Comparison of ENCODE assay signal across 18 mouse cellular contexts in genomic region chr2:155831302-155831701, GRCm38 (mm10). TPM values are rescaled to one million over a fixed set of nuclear protein-coding genes. Genes with fewer than 3 reads are reported as not detected.
DNase-seq lines count a peak whose midpoint lies in the region; ATAC-seq and TF ChIP-seq lines count a peak whose summit lies in the region.
"Had no signal": no experiment of that assay in that cellular context is flagged by ENCODE, and none has a peak within 500 bp of the region (broad histone marks: within the 10 kb centered on the region; RNA-seq: fewer than 3 reads in every experiment).

No protein-coding gene starts in this region.

- no peak overlapping the region for H3K4me3 ChIP-seq in CH12.LX (replicated peaks in 1 of 3; ENCODE audit: low read depth in 2 of 3, low read length in 2 of 3, poor library complexity in 1 of 3)

- no peak for TF ChIP-seq POLR2A in CH12.LX (IDR thresholded peaks at IDR 0.05; ENCODE audit: low read depth, low read length)

- peak; percentile 20; the same call in 1 of the 2 replicates for ATAC-seq in granulocyte monocyte progenitor cell, adult 5-6 weeks (replicated peaks; ENCODE audit: poor library complexity, severe bottlenecking)
- ATAC-seq: Patski had no signal

- peaks cover 13% of the 10 kb centered on the region for H3K27me3 ChIP-seq in CH12.LX (replicated peaks)
- H3K27me3 ChIP-seq: Patski had no signal

- H3K4me1 ChIP-seq in CH12.LX (ENCODE audit: control insufficient read depth in 1 of 2, insufficient read depth in 2 of 2): peaks cover 4 to 12% of the 10 kb centered on the region in 2 experiments; a peak in 3 of 4 replicates

- H3K36me3 ChIP-seq in CH12.LX (replicated peaks in 1 of 2; ENCODE audit: control insufficient read depth in 1 of 2, insufficient read depth in 1 of 2, low read length in 1 of 2): no peaks in the 10 kb centered on the region

- DNase-seq in embryo, embryonic 10 days (ENCODE audit: low spot score): peak; percentile 30
- DNase-seq in embryo, embryonic 9.5 days (ENCODE audit: extremely low spot score): no peak
- peak; percentile 45 to 61 for DNase-seq in kidney, postnatal 4 days
- no peak for DNase-seq in kidney, adult 18-20 months
- peak; percentile 26 for DNase-seq in CH12.LX (ENCODE audit: extremely low read depth)
- no peak for DNase-seq in adrenal gland, postnatal 36 days
- DNase-seq in thymus, postnatal 0 days (ENCODE audit: low spot score): no peak
- DNase-seq: adrenal gland, adult 8-10 months; B cell, adult 2 months; kidney, adult 2 months; layer of hippocampus, adult 9-11 months had no signal

- no peak overlapping the region for H3K27ac ChIP-seq in CH12.LX (ENCODE audit: insufficient read depth, low read depth)

- no peaks in the 10 kb centered on the region for H3K9me3 ChIP-seq in CH12.LX (replicated peaks; ENCODE audit: low read length)

- in situ Hi-C loops in CH12.LX (cut with MboI; ENCODE audit: low pct_ligation_motif_present, low pct_unique_long_range_greater_than_20kb, low sequenced_read_pairs): loop anchor here (25.0 kb wide), 1 partner anchor 306 kb away; the partner anchor contains the start of genes Gm28036, Nfs1 and Romo1

- TF ChIP-seq CTCF in CH12.LX (conservative IDR thresholded peaks at IDR 0.05 in 1 of 2, IDR thresholded peaks at IDR 0.05 in 1 of 2; ENCODE audit: low read depth in 2 of 2, low read length in 2 of 2): peak in 1 of 2 experiments; percentile 59; a peak in 2 of 4 replicates

- H3K4me2 ChIP-seq in CH12.LX (ENCODE audit: insufficient read depth, low read depth, poor library complexity, severe bottlenecking): no peak overlapping the region
- H3K4me2 ChIP-seq: heart, embryonic 11.5 days; midbrain, embryonic 11.5 days had no signal

- TF ChIP-seq EP300 in CH12.LX (IDR thresholded peaks at IDR 0.05; ENCODE audit: low read length): no peak

- dilution Hi-C loops in CH12.LX (cut with MboI; ENCODE audit: extremely low pct_ligation_motif_present, extremely low pct_unique_long_range_greater_than_20kb, low sequenced_read_pairs): no loop called here

- H3K9ac ChIP-seq in CH12.LX (ENCODE audit: insufficient read depth, low read depth): no peak overlapping the region

- no peak for TF ChIP-seq RAD21 in CH12.LX (IDR thresholded peaks at IDR 0.05; ENCODE audit: low read depth, low read length)

- peaks cover 2% of the 10 kb centered on the region for H3K79me2 ChIP-seq in CH12.LX (replicated peaks; ENCODE audit: control insufficient read depth, extremely low read depth, insufficient read depth, poor library complexity, severe bottlenecking)

TF ChIP-seq in CH12.LX, 34 proteins besides CTCF, POLR2A, EP300 and RAD21:
- TF ChIP-seq USF1 (IDR thresholded peaks at IDR 0.05; ENCODE audit: low read depth, low read length): no peak
- TF ChIP-seq SMC3 (IDR thresholded peaks at IDR 0.05; ENCODE audit: low read depth, low read length): peak; percentile 46
- TF ChIP-seq MAZ (IDR thresholded peaks at IDR 0.05; ENCODE audit: low read depth, low read length): no peak
- TF ChIP-seq KAT2A (IDR thresholded peaks at IDR 0.05; ENCODE audit: insufficient replicate concordance, low read length): no peak
- TF ChIP-seq ELF1 (IDR thresholded peaks at IDR 0.05; ENCODE audit: low read depth, low read length): peak; percentile 58

RNA-seq across cellular contexts. Expression of gene Fam83c, which starts 3.4 kb away (rescaled TPM):
- 0.04 and 0.08 TPM in 2 replicates for total RNA-seq in CH12.LX (2012; rRNA removed)
- total RNA-seq in CH12.LX (2014; rRNA removed): not detected in 2 replicates
- 0.08 and 0.09 TPM in 2 replicates for polyA plus RNA-seq in CH12.LX (2012; ENCODE audit: insufficient read length, low read depth)
- total RNA-seq in granulocyte monocyte progenitor cell, adult 5-6 weeks (2014; fragmentation: Nextera tagmentation): not detected in 2 replicates
- not detected in 2 replicates for total RNA-seq in granulocyte monocyte progenitor cell, adult 5-6 weeks (2017)
- total RNA-seq in adrenal gland, postnatal 36 days (2021): not detected
- polyA plus RNA-seq in thymus, postnatal 0 days (2015; fragmentation: Nextera tagmentation; extraction: Ambion mirVana): 0.05 and 0.06 TPM in 2 replicates
- total RNA-seq: hematopoietic stem cell, adult 5-6 weeks; left cerebral cortex, postnatal 36 days had no signal
- polyA plus RNA-seq: kidney, adult 2 months; spleen, adult 2 months had no signal

RNA-seq across cellular contexts. Expression of gene Eif6, which starts 4.6 kb away (rescaled TPM):
- total RNA-seq in CH12.LX (2012; rRNA removed) (289 and 331 TPM in 2 replicates), CH12.LX (2014; rRNA removed) (211 and 220 TPM in 2 replicates)
- 453 and 463 TPM in 2 replicates for polyA plus RNA-seq in CH12.LX (2012; ENCODE audit: insufficient read length, low read depth)
- 181 and 258 TPM in 2 replicates for total RNA-seq in granulocyte monocyte progenitor cell, adult 5-6 weeks (2014; fragmentation: Nextera tagmentation)
- 64.0 and 142 TPM in 2 replicates for total RNA-seq in granulocyte monocyte progenitor cell, adult 5-6 weeks (2017)
- total RNA-seq in adrenal gland, postnatal 36 days (2021): 100 to 1,000 TPM; 158 to 163 TPM
- 232 and 242 TPM in 2 replicates for polyA plus RNA-seq in thymus, postnatal 0 days (2015; fragmentation: Nextera tagmentation; extraction: Ambion mirVana)

RNA-seq across cellular contexts. Expression of gene BC029722, which starts 12.1 kb away (rescaled TPM):
- 12.4 and 12.7 TPM in 2 replicates for total RNA-seq in CH12.LX (2012; rRNA removed)
- total RNA-seq in CH12.LX (2014; rRNA removed): 22.7 and 23.8 TPM in 2 replicates
- 31.8 and 33.8 TPM in 2 replicates for polyA plus RNA-seq in CH12.LX (2012; ENCODE audit: insufficient read length, low read depth)
- total RNA-seq in granulocyte monocyte progenitor cell, adult 5-6 weeks (2014; fragmentation: Nextera tagmentation): 16.6 and 25.7 TPM in 2 replicates
- total RNA-seq in granulocyte monocyte progenitor cell, adult 5-6 weeks (2017): 10.1 and 11.5 TPM in 2 replicates
- 100 to 1,000 TPM; 185 to 198 TPM for total RNA-seq in adrenal gland, postnatal 36 days (2021)
- 24.0 and 24.4 TPM in 2 replicates for polyA plus RNA-seq in thymus, postnatal 0 days (2015; fragmentation: Nextera tagmentation; extraction: Ambion mirVana)

RNA-seq across cellular contexts. Expression of gene Mmp24, which starts 56.2 kb away (rescaled TPM):
- 0.38 and 0.42 TPM in 2 replicates for total RNA-seq in CH12.LX (2012; rRNA removed)
- total RNA-seq in CH12.LX (2014; rRNA removed): not detected in 2 replicates
- 0.07 TPM in 1 of 2 replicates, not detected in the other for polyA plus RNA-seq in CH12.LX (2012; ENCODE audit: insufficient read length, low read depth)
- not detected in 2 replicates for total RNA-seq in granulocyte monocyte progenitor cell, adult 5-6 weeks (2014; fragmentation: Nextera tagmentation)
- not detected in 2 replicates for total RNA-seq in granulocyte monocyte progenitor cell, adult 5-6 weeks (2017)
- total RNA-seq in adrenal gland, postnatal 36 days (2021): 1 to 10 TPM; 1.4 to 1.7 TPM
- polyA plus RNA-seq in thymus, postnatal 0 days (2015; fragmentation: Nextera tagmentation; extraction: Ambion mirVana): 0.06 and 0.07 TPM in 2 replicates
- polyA plus RNA-seq: spleen, adult 2 months had no signal

Comparison
In these comparisons a context has a peak if more than half of its experiments do, and no peak if none do; other contexts are left out.
1. DNase-seq: peak in embryo, embryonic 10 days (single experiment), kidney, postnatal 4 days (2 of 2) and CH12.LX (single experiment); none in embryo, embryonic 9.5 days (single experiment), kidney, adult 18-20 months (single experiment), adrenal gland, postnatal 36 days (0 of 2) and thymus, postnatal 0 days (single experiment).
2. RNA of gene BC029722, which starts 12.1 kb away (total RNA-seq): 185 to 198 TPM in adrenal gland, postnatal 36 days; 12.4 to 23.8 TPM in CH12.LX and 10.1 to 25.7 TPM in granulocyte monocyte progenitor cell, adult 5-6 weeks; every median in the first group is over 4 times any median in the second.